Mouse (Mus musculus) kidney, adult 18-20 months (tissue): ENCODE data around the gene Phf1.
"Not testable (repeated sequence)": the region's sequence is repeated elsewhere in the genome, so short reads cannot be mapped to it uniquely, and the experiment has no call there.

ENCODE experiments used
- DNase-seq: peaks from one replicate; pipeline ENCODE4 v3.0.0; 2021

Phf1 gene

DNA sequence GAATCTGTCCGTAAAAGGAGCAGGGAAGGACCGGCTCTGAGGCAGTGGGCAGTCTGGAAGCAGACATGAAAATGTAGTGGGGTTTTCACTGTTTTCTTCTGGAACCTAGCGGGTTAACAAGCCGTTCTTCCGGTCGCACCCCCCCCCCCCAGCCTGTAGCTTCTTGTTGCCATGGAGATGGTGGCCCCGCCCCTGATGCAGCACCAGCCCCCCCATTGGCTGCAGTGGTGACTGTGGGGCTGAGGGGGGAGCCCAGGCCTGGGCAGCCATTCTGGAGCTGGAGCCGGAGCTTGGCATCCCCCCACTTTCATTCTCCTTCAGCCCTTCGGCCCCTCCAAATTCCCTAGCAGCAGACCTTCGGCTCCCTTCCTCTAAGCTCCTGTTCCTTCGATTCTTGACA lies 18.6 kb downstream of the Phf1 start:
- peak; percentile 53 for DNase-seq

GRCm38 (mm10) chr17:26951952-26952877 lies 19.4 kb downstream of the Phf1 start:
- DNase-seq, result no peak

GRCm38 (mm10) chr17:26953201-26953600 lies 20.3 kb downstream of the Phf1 start:
- no peak for DNase-seq

DNA sequence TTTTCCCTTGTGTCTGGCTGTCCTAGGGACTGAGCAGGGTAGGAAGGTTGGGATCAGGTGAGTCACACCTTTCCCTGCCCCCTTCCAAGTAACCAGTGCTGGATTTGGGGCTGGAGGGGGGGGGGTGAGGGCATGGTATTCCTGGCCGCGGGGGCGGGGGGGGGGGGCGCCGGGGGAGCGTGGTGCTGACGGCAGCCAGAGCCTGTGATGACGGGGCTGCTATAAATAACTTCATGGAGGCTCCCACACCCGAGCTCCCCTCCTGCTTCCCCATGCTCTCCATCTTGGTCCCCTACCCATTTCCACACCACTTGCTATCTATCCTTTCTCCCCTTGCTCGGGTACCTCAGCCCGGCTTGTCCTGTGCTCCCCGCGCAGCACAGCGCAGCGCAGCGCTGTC lies 20.9 kb downstream of the Phf1 start:
- no peak for DNase-seq

- no peak for DNase-seq
These were observed 23.5 kb downstream of the Phf1 start for GRCm38 (mm10) chr17:26956309-26956708.

DNA sequence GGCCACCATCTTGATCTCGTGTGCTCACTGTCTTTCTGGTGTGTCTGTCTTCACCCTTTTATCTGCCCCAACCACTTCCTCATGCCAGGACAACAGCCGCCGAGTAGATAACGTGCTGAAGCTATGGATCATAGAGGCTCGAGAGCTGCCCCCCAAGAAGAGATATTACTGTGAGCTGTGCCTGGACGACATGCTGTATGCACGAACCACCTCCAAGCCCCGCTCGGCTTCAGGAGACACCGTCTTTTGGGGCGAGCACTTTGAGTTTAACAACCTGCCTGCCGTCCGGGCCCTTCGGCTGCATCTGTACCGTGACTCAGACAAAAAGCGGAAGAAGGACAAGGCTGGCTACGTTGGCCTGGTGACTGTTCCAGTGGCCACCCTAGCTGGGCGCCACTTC lies 24.0 kb downstream of the Phf1 start:
- no peak for DNase-seq

- no peak for DNase-seq
These were observed 25.0 kb downstream of the Phf1 start for GRCm38 (mm10) chr17:26957872-26958271.

DNA sequence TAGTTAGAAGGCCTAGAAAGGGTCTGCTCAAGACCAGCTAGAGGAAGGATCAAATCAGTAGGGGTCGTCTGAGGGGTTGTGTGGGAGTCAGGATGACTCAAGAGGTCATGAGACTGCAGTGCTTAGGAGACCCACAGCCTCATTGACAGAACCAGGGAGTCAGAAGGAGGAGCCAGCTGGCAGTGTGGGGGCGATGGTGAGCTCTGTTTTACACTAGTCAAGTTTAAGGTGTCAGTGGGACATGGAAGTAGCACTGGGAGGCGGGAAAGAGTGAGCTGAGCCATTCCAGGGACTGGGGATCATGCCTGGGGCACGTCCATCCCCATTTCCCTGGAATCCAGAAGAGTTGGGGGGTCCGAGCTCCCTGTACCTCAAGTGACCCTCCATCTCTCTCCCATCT lies 26.0 kb downstream of the Phf1 start:
- no peak for DNase-seq

DNA sequence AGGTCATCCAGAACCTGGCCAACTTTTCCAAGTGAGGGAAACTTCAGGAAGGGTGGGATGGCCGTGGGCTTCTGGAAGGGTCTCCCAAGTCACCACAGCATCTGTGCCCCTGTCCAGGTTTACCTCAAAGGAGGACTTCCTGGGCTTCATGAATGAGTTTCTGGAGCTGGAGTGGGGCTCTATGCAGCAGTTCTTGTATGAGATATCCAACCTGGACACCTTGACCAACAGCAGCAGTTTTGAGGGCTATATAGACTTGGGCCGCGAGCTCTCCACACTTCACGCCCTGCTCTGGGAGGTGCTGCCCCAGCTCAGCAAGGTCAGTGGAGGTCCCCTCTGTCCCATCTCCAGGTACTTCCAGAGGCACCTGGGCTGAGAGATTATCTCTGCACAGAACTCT lies 27.0 kb downstream of the Phf1 start:
- no peak for DNase-seq

- no peak for DNase-seq
These were observed 28.9 kb downstream of the Phf1 start for GRCm38 (mm10) chr17:26961572-26962240.

GRCm38 (mm10) chr17:26966993-26967392 lies 34.1 kb downstream of the Phf1 start:
- no peak for DNase-seq

DNA sequence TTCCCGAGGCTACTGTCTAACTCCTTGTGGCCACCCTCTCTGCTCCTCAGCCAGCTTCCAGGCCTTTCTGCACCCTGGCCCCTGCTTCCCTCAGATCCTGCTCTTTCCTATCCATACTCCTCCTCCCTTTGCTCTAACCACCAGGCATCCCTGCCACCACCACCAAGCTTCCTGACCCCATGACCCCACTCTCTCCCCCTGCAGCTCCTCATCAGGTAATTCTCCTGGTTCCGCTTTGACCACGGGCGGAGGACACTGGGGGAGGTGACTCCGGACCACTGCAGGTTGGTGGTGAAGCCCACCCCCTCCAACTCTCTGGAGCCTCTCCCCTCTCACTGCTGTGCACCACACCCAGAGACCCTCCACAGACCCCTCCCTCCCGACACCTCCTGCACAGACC lies 34.6 kb downstream of the Phf1 start:
- no peak for DNase-seq

GRCm38 (mm10) chr17:26968200-26968611 lies 35.4 kb downstream of the Phf1 start:
- DNase-seq, result no peak

GRCm38 (mm10) chr17:26969257-26969656 lies 36.4 kb downstream of the Phf1 start:
- DNase-seq, result no peak

DNA sequence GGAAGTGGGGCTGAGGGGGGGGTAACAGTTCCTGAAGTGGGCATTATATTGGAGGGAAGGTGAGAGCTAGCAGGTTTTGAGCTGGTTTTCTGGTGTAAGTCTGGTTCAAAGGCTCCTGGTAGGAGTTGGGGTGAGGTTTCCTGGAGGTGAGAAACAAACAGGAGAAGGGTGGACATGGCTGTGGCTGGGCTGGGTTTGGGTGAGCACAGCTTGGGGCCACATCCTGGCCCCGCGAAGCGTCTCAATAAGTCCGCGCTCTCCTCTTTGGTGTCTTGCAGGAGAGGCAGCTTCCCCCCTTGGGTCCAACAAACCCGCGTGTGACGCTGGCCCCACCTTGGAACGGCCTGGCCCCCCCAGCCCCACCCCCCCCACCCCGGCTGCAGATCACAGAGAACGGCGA lies 37.4 kb downstream of the Phf1 start:
- DNase-seq, result no peak

- no peak for DNase-seq
These were observed 38.5 kb downstream of the Phf1 start for GRCm38 (mm10) chr17:26971247-26971905.

DNA sequence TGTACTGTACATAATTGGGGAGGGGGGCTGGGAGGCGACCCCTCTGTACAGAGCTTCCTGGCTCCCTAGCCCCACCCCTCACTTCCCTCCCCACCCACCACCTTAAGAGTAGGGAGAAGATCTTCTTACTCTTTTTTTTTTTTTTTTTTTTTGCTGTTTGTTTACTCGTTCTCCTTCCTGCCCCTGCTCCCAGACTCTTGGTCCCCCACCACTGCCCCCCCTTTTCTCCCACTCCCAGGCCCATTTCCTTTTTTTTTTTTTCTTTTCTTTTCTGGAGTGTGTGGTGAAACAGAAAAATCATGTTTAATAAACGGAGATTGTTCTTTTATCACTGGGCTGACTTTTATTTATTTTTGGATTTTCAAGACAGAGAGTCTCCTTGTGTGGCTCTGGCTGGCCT lies 39.3 kb downstream of the Phf1 start:
- no peak for DNase-seq

GRCm38 (mm10) chr17:26972703-26973574 lies 40.1 kb downstream of the Phf1 start, which contains the start of gene Zbtb9:
TSS of gene Zbtb9 (plus strand) at chr17:26973167.
- DNase-seq, result peak; percentile 95

DNA sequence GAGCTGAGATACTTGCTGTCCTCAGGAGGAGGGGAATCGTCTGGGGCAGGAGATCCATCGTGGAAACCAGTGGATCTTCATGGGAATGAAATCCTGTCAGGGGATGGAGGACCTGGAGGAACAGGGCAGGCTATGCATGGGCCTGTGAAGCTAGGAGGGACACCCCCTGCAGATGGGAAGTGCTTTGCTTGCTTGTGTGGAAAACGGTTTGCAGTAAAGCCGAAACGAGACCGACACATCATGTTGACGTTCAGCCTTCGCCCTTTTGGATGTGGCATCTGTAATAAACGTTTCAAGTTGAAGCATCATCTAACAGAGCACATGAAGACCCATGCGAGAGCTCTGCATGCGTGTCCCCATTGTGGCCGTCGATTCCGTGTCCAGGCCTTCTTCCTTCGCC lies 41.7 kb downstream of the Phf1 start:
- no peak for DNase-seq

- no peak for DNase-seq
These were observed 42.6 kb downstream of the Phf1 start for GRCm38 (mm10) chr17:26975415-26975814.

DNA sequence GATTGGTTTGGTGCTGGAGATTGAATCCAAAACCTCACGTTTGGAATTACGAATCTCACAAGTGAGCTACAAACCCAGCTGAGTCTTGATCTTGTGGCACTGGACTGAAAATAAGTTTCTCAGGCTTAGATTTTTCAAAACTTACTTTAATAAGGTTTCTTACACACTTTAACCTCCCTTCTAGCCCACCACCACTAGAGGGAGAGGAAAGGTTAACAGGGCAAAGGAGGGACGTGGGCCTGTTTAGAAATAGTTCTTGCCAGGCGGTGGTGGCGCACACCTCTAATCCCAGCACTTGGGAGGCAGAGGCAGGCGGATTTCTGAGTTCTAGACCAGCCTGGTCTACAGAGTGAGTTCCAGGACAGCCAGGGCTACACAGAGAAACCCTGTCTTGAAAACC lies 44.5 kb downstream of the Phf1 start:
- DNase-seq, result not testable (repeated sequence)

- DNase-seq, result no peak
These were observed 46.6 kb downstream of the Phf1 start for GRCm38 (mm10) chr17:26979426-26979825.

DNA sequence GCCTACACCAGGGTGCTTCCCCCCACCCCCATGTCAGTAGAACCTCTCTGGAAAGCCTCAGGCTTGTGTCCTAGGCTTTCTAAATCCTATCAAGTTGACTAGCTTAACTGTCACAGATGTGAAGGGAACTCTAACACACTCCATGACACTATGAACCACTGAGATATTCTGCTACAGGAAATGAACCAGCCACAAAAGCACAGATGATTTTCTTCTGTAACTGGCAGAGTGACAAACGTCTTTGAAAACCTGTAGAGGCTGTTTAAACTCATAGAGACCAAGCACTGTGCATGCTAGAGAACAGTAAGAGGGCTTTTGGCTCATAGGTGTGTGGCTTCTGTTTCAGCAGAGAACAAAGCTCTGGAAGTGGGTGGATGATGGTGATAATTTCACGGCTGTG lies 48.2 kb downstream of the Phf1 start:
- DNase-seq, result no peak
